Mouse (Mus musculus): Measurements from ENCODE around the gene Paqr8. TPM values are rescaled to one million over a fixed set of nuclear protein-coding genes. Genes with fewer than 3 reads are reported as not detected.
A peak's percentile ranks its signal among the peaks of the same experiment; 100 is the strongest.

Paqr8 gene
- polyA plus RNA-seq, 1 experiment from 2014 or later = 4.8 TPM

DNA sequence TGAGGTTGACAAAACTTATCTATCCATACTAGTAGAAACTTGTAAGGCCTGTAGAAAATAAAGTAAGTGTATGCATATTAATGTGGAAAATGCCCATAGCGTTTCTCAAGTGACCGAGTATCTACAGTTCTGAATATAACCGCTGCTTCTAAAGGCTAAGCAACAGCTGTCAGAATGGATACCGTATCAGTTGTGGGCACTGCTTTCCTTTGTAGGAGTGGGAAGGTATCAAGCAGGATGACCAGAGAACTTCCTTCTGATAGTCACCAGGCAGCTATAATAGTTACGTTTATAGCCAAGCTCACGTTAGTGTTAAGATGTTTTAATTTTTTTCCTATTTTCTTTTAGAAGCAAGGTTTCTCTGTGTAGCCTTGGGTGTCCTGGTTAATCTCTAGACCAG, 83.0 kb downstream of the Paqr8 start:
- TF ChIP-seq EP300 (IDR thresholded peaks at IDR 0.05) (no peak), CTCF (IDR thresholded peaks at IDR 0.05) (no peak)
- Histone ChIP-seq H3K4me3 (ENCODE audit: low read depth, low read length) (no peak overlapping the region), H3K27me3 (replicated peaks; ENCODE audit: insufficient read depth, low read length) (no peaks in the 10 kb centered on the region), H3K4me2 (replicated peaks; ENCODE audit: low read depth, low read length) (no peak overlapping the region), H3K36me3 (ENCODE audit: insufficient read depth, low read length) (no peaks in the 10 kb centered on the region), H3K4me1 (ENCODE audit: insufficient read depth, low read depth, low read length) (no peaks in the 10 kb centered on the region), H3K9ac (replicated peaks; ENCODE audit: low read depth) (no peak overlapping the region), H3K9me3 (ENCODE audit: low read length) (no peaks in the 10 kb centered on the region), H3K27ac (ENCODE audit: low read length) (no peak overlapping the region)
- ATAC-seq (no peak), DNase-seq (ENCODE audit: low spot score) (no peak)
- WGBS = 89% methylated on average over 6 of the region's 6 CpGs

- WGBS = 47% methylated on average over 9 of the region's 9 CpGs
These were observed 84.1 kb downstream of the Paqr8 start for GRCm38 (mm10) chr1:20974341-20975135.

GRCm38 (mm10) chr1:20980553-20980952, 90.1 kb downstream of the Paqr8 start:
- no peak for ATAC-seq
- Histone ChIP-seq H3K9ac (replicated peaks; ENCODE audit: low read depth) (no peak overlapping the region), H3K4me1 (ENCODE audit: insufficient read depth, low read depth, low read length) (no peaks in the 10 kb centered on the region), H3K4me2 (replicated peaks; ENCODE audit: low read depth, low read length) (no peak overlapping the region), H3K27me3 (replicated peaks; ENCODE audit: insufficient read depth, low read length) (no peaks in the 10 kb centered on the region), H3K36me3 (ENCODE audit: insufficient read depth, low read length) (no peaks in the 10 kb centered on the region), H3K27ac (ENCODE audit: low read length) (no peak overlapping the region), H3K9me3 (ENCODE audit: low read length) (no peaks in the 10 kb centered on the region), H3K4me3 (ENCODE audit: low read depth, low read length) (no peak overlapping the region)
- DNase-seq (ENCODE audit: low spot score) = no peak
- 67% methylated on average over 1 of the region's 1 CpGs for WGBS
- TF ChIP-seq EP300 (IDR thresholded peaks at IDR 0.05) (no peak), CTCF (IDR thresholded peaks at IDR 0.05) (no peak)

More at GRCm38 (mm10) chr1:20974341-20975135, 84.1 kb downstream of the Paqr8 start:
- Histone ChIP-seq H3K4me3 (ENCODE audit: low read depth, low read length) (no peak overlapping the region), H3K27ac (ENCODE audit: low read length) (no peak overlapping the region), H3K27me3 (replicated peaks; ENCODE audit: insufficient read depth, low read length) (no peaks in the 10 kb centered on the region), H3K9ac (replicated peaks; ENCODE audit: low read depth) (no peak overlapping the region), H3K4me2 (replicated peaks; ENCODE audit: low read depth, low read length) (no peak overlapping the region), H3K4me1 (ENCODE audit: insufficient read depth, low read depth, low read length) (no peaks in the 10 kb centered on the region), H3K9me3 (ENCODE audit: low read length) (no peaks in the 10 kb centered on the region), H3K36me3 (ENCODE audit: insufficient read depth, low read length) (no peaks in the 10 kb centered on the region)
- DNase-seq (ENCODE audit: low spot score) = no peak
- TF ChIP-seq CTCF (IDR thresholded peaks at IDR 0.05) = no peak
- no peak for TF ChIP-seq EP300 (IDR thresholded peaks at IDR 0.05)
- ATAC-seq = no peak

GRCm38 (mm10) chr1:20981764-20982163, 91.4 kb downstream of the Paqr8 start:
- H3K27me3 ChIP-seq (replicated peaks; ENCODE audit: insufficient read depth, low read length) = no peaks in the 10 kb centered on the region
- H3K4me1 ChIP-seq (ENCODE audit: insufficient read depth, low read depth, low read length) = no peaks in the 10 kb centered on the region
- H3K9me3 ChIP-seq (ENCODE audit: low read length) = no peaks in the 10 kb centered on the region
- ATAC-seq = no peak
- H3K4me2 ChIP-seq (replicated peaks; ENCODE audit: low read depth, low read length) = no peak overlapping the region
- no peak overlapping the region for H3K4me3 ChIP-seq (ENCODE audit: low read depth, low read length)
- H3K27ac ChIP-seq (ENCODE audit: low read length) = no peak overlapping the region
- no peak for DNase-seq (ENCODE audit: low spot score)
- no peak overlapping the region for H3K9ac ChIP-seq (replicated peaks; ENCODE audit: low read depth)
- H3K36me3 ChIP-seq (ENCODE audit: insufficient read depth, low read length) = no peaks in the 10 kb centered on the region
- 78% methylated on average over 6 of the region's 6 CpGs for WGBS
- TF ChIP-seq EP300 (IDR thresholded peaks at IDR 0.05) = no peak
- TF ChIP-seq CTCF (IDR thresholded peaks at IDR 0.05) = no peak

DNA sequence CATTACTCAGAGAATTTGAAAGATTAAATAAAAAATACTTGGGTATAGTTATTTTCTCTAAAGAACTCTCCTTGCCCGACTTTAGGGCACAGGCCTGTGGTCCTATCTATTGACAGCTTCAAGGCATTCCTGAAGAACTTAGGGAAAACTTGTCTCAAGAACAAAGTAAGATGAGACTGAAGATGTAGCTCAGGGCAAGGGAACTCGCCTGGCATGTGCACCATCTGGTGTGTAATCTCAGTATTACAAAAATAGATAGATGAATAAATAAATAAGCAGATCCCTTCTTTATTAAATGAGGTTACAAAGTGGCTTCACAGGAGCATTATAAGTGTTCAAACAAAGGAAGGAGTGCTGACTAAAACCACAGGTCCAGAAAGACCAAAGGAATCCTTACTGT, 93.7 kb downstream of the Paqr8 start:
- ATAC-seq (no peak), DNase-seq (ENCODE audit: low spot score) (no peak)
- Histone ChIP-seq H3K4me1 (ENCODE audit: insufficient read depth, low read depth, low read length) (no peaks in the 10 kb centered on the region), H3K9ac (replicated peaks; ENCODE audit: low read depth) (no peak overlapping the region), H3K36me3 (ENCODE audit: insufficient read depth, low read length) (no peaks in the 10 kb centered on the region), H3K4me2 (replicated peaks; ENCODE audit: low read depth, low read length) (no peak overlapping the region), H3K27me3 (replicated peaks; ENCODE audit: insufficient read depth, low read length) (no peaks in the 10 kb centered on the region), H3K27ac (ENCODE audit: low read length) (no peak overlapping the region), H3K9me3 (ENCODE audit: low read length) (no peaks in the 10 kb centered on the region), H3K4me3 (ENCODE audit: low read depth, low read length) (no peak overlapping the region)
- 73% methylated on average over 2 of the region's 2 CpGs for WGBS
- TF ChIP-seq CTCF (IDR thresholded peaks at IDR 0.05) (peak; percentile 18; the same call in 1 of the 2 replicates), EP300 (IDR thresholded peaks at IDR 0.05) (no peak)

DNA sequence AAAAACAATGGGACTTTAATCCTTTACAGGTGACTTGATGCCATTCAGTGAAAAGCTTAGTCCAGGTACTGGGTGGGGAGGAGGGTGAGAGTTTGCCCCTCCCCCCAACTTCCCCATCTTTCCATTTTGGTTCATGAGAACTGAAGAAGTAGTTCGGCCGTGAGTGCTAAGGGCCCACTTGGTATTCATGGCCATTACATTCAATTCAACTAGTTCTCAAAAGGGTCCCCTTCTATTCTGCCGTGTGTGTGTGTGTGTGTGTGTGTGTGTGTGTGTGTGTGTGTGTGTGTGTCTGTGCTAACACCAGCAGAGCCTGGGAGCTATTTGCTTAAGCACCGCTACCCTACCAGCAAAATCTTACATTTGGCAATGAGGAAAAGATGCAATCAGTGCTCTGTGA, 94.2 kb downstream of the Paqr8 start:
- Histone ChIP-seq H3K27ac (ENCODE audit: low read length) (no peak overlapping the region), H3K4me1 (ENCODE audit: insufficient read depth, low read depth, low read length) (no peaks in the 10 kb centered on the region), H3K36me3 (ENCODE audit: insufficient read depth, low read length) (no peaks in the 10 kb centered on the region), H3K9me3 (ENCODE audit: low read length) (no peaks in the 10 kb centered on the region), H3K27me3 (replicated peaks; ENCODE audit: insufficient read depth, low read length) (no peaks in the 10 kb centered on the region), H3K4me3 (ENCODE audit: low read depth, low read length) (no peak overlapping the region), H3K9ac (replicated peaks; ENCODE audit: low read depth) (no peak overlapping the region), H3K4me2 (replicated peaks; ENCODE audit: low read depth, low read length) (no peak overlapping the region)
- no peak for DNase-seq (ENCODE audit: low spot score)
- no peak for TF ChIP-seq CTCF (IDR thresholded peaks at IDR 0.05)
- TF ChIP-seq EP300 (IDR thresholded peaks at IDR 0.05) = no peak
- ATAC-seq = no peak
- 56% methylated on average over 4 of the region's 4 CpGs for WGBS

Measured in lung, postnatal 0 days (tissue).